Mouse (Mus musculus) heart, embryonic 15.5 days (tissue): ENCODE results near the gene Sephs2. TPM values are rescaled to one million over a fixed set of nuclear protein-coding genes. Genes with fewer than 3 reads are reported as not detected.

Experiments
- ATAC-seq: fragments of 200-750 bp; cut with Nextera tagmentation; replicated peaks from 2 replicates; pipeline ENCODE4 v1.8.0; 2017; ENCODE audit warnings: low read depth, moderate TSS enrichment; ENCODE audit not compliant: insufficient number of reproducible peaks, insufficient read depth, low FRiP score
- H3K27ac ChIP-seq: fragments of 300-500 bp; sonication (generic); 2 replicates; pipeline ENCODE4 v1.5.1; 2015; ENCODE audit warnings: mild to moderate bottlenecking, inconsistent platforms
- H3K27me3 ChIP-seq: fragments of 300-500 bp; sonication (generic); 2 replicates; pipeline ENCODE4 v1.6.1; 2015; ENCODE audit warnings: inconsistent platforms
- H3K36me3 ChIP-seq: fragments of 300-500 bp; sonication (generic); 2 replicates; pipeline ENCODE4 v1.6.1; 2015; ENCODE audit warnings: mild to moderate bottlenecking, inconsistent platforms
- H3K4me1 ChIP-seq: fragments of 300-500 bp; sonication (generic); replicated peaks from 2 replicates; pipeline ENCODE4 v1.6.1; 2015; ENCODE audit warnings: inconsistent platforms
- H3K4me2 ChIP-seq: fragments of 300-500 bp; sonication (generic); 2 replicates; pipeline ENCODE4 v1.6.1; 2015; ENCODE audit warnings: inconsistent platforms, mild to moderate bottlenecking, moderate library complexity
- H3K4me3 ChIP-seq: fragments of 300-500 bp; sonication (generic); 2 replicates; pipeline ENCODE4 v1.5.1; 2015; ENCODE audit warnings: mild to moderate bottlenecking, inconsistent platforms
- H3K9ac ChIP-seq: fragments of 300-500 bp; sonication (generic); 2 replicates; pipeline ENCODE4 v1.6.1; 2015; ENCODE audit warnings: mild to moderate bottlenecking, inconsistent platforms
- H3K9me3 ChIP-seq: fragments of 300-500 bp; sonication (generic); replicated peaks from 2 replicates; pipeline ENCODE4 v1.6.1; 2016; ENCODE audit warnings: inconsistent platforms
- WGBS: fragments of 180-500 bp; shearing (Covaris S2); methylation state at CpG from one replicate; pipeline ENCODE4 v1.1.7; 2015; ENCODE audit warnings: mixed read lengths; 5-methylcytosine and 5-hydroxymethylcytosine counted together
- polyA plus RNA-seq: library from polyadenylated mRNA; unstranded; fragments of >200 nt; fragmentation: Nextera tagmentation; extraction: Ambion mirVana; gene quantifications from 2 replicates; pipeline ENCODE4 v1.2.1, GENCODE M21; 2015

Gene Sephs2
- polyA plus RNA-seq, 1 experiment from 2014 or later, result 54.8 TPM

DNA sequence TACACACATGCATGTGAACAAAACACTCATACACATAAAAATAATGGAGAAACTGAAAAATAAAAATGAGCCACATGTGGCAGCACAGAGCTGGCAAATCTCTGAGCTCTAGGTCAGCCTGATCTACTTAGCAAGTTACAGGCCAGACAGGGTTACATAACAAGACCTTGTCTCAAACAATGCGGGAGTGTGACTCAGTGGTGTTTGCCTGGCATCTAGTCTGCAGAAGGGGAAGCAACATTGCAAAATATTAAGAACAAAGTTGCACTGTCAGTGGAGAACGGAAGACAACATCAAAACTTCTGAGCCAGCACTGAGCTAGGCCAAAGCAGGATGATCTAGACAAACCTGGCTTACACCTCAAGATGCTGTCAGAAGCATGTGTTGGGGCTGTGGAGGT, 3.6 kb downstream of the Sephs2 start:
- Histone ChIP-seq H3K9me3 (no peaks in the 10 kb centered on the region), H3K27ac (no peak overlapping the region), H3K36me3 (peaks cover 15% of the 10 kb centered on the region), H3K27me3 (no peaks in the 10 kb centered on the region), H3K4me2 (no peak overlapping the region), H3K9ac (no peak overlapping the region), H3K4me3 (no peak overlapping the region), H3K4me1 (peaks cover 16% of the 10 kb centered on the region)
- no peak for ATAC-seq
- WGBS, result 85% methylated on average over 2 of the region's 2 CpGs

DNA sequence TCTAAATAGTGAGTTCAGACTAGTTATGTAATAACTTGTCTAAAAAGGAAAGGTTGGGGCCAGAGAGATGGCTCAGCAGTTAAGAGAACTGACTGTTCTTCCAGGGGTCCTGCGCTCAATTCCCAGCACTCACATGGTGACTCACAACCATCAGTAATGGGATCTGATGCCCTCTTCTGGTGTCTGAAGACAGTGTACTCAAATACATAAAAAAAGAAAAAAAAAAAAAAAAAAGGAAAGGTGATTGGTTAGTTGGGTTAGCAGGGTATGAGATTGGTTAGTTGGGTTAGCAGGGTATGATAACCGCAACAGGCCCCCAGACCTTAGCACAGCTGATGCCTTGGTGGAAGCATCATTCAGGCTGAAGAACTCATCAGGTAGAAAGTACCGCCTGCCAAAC, 10.3 kb downstream of the Sephs2 start:
- Histone ChIP-seq H3K9me3 (no peaks in the 10 kb centered on the region), H3K4me3 (no peak overlapping the region), H3K27ac (no peak overlapping the region), H3K4me2 (no peak overlapping the region), H3K4me1 (peaks cover 17% of the 10 kb centered on the region), H3K27me3 (no peaks in the 10 kb centered on the region), H3K9ac (no peak overlapping the region), H3K36me3 (peaks cover 5% of the 10 kb centered on the region; the same call in 1 of the 2 replicates)
- 93% methylated on average over 3 of the region's 3 CpGs for WGBS
- ATAC-seq, result no peak

DNA sequence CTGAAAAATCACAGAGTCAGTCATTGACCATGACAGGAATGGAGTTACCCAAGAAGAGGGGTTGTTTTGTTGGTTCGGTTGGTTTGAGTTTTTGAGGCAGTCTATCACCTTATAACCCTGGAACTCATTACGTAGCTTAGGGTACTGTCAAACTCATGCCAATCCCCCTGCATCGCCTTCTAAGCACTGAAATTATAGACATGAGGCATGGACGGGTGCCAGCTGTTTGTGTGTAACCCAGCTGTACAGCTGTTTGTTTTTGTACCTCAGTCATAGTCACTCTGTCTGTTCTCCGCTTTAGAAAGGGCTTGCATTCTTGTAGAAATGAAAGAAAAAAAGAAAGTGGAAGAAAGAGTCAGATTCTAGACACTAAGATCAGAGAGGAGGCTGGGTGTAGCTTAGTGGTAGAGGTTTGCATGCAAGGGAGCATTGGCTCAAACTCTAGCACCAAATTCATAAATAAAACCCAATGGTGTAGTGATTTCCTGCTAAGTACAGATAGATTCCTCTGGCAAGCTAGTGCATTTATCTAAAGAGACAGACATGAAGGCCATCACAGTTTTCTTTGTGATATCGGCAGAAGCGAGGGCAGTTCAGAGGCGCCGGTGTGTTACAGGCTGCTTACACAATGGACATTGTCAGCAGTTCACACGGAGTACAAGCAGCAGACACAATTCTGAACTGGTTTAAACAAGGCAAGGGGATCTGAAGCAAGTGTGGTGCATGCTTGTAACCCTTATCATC, 11.5 kb downstream of the Sephs2 start:
- H3K9ac ChIP-seq, result no peak overlapping the region
- 73% methylated on average over 10 of the region's 10 CpGs for whole genome bisulfite sequencing

DNA sequence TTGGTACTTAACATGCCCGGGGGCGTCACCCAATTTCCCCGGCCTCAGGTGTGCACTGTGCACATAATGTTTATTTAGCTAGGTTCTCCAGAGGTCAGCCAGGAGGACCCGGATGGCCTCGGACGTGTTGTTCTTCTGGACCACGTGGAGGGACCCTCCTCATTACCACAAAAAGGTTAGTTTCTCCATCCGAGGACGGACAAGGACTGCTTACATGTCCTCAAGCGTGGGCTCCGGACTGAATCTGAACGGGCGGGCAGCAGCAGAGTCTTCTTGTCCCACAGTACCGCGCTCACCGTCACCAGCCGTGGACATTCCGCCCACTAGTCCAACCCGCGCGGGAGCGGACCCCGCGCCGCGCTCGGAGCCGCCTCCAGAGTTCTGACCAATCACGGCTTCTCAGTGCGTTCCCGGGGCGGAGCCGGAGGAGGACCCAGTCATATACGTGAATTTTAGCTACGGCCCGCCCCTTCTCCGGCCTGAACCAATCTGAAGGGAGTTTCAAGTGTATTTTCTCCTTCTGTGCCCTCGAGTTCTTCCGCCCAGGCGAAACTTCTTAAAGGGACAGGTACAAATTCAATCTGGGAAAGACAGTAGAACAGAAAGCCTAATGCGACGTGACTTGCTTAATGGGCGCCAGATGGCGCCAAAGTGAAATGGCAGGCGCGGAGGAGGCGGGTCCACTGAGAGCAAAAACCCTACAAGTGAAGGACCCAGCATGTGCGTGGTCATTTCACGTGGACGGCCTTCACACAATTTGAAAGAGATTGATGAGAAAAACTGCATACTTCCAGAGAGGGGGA, 13.3 kb downstream of the Sephs2 start, which contains the start of gene Dctpp1:
Dctpp1 (minus strand) TSS at position 401 of the 803 bp plus-strand sequence.
- Histone ChIP-seq H3K27ac (peak within 1 kb of the TSS; percentile 36), H3K9ac (peak within 1 kb of the TSS; percentile 70), H3K4me3 (peak within 1 kb of the TSS; percentile 76), H3K9me3 (no peaks in the 10 kb centered on the region), H3K27me3 (no peaks in the 10 kb centered on the region), H3K36me3 (peaks cover 10% of the 10 kb centered on the region; the same call in 1 of the 2 replicates), H3K4me1 (peaks cover 17% of the 10 kb centered on the region), H3K4me2 (peak within 1 kb of the TSS; percentile 81)
- under 1% methylated on average over 50 of the region's 50 CpGs for WGBS
- ATAC-seq, result peak; percentile 97

More for the DNA sequence above, 11.5 kb downstream of the Sephs2 start:
- no peaks in the 10 kb centered on the region for H3K9me3 ChIP-seq
- no peak overlapping the region for H3K4me3 ChIP-seq
- no peak overlapping the region for H3K27ac ChIP-seq
- no peak overlapping the region for H3K4me2 ChIP-seq
- H3K4me1 ChIP-seq, result peaks cover 17% of the 10 kb centered on the region
- ATAC-seq, result no peak
- no peaks in the 10 kb centered on the region for H3K36me3 ChIP-seq
- H3K27me3 ChIP-seq, result no peaks in the 10 kb centered on the region

DNA sequence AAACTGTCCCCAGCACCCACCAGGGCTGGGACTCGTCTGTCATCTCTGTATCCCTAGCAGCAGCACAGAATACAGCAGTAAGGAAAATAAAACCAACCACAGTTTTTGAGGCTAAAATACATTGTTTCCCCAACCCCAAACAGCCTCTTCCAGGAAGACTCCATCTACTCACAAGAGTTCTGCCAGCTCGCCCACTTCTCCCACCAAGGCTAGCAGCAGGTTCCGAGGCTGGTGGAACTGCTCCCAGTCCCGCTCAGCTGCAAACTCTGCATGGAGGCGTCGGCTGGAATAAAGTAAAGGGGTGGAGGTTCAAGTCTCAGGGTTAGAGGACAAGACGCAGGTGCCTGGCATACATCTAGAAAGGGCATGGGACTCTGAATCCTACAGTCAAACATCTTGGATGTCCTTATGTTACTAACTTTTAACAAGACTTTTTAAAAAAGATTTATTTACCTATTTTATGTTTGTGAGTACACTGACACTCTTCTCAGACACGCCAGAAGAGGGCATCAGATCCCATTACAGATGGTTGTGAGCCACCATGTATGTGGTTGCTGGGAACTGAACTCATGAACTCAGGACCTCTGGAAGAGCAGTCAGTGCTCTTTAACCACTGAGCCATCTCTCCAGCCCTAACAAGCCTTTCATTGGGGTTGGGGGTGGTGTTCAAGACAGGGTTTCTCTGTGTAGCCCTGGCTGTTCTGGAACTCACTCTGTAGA, 14.5 kb downstream of the Sephs2 start:
- peak overlapping the region; percentile 81 for H3K4me2 ChIP-seq
- no peak overlapping the region for H3K27ac ChIP-seq
- peaks cover 26% of the 10 kb centered on the region for H3K4me1 ChIP-seq
- H3K36me3 ChIP-seq, result peaks cover 10% of the 10 kb centered on the region; the same call in 1 of the 2 replicates
- no peaks in the 10 kb centered on the region for H3K27me3 ChIP-seq
- no peaks in the 10 kb centered on the region for H3K9me3 ChIP-seq
- 0 out of 2 replicates have a peak overlapping the region, but pooled peaks have one; percentile 70 for H3K9ac ChIP-seq
- 70% methylated on average over 8 of the region's 8 CpGs for WGBS
- peak overlapping the region; percentile 76 for H3K4me3 ChIP-seq
- no peak for ATAC-seq

DNA sequence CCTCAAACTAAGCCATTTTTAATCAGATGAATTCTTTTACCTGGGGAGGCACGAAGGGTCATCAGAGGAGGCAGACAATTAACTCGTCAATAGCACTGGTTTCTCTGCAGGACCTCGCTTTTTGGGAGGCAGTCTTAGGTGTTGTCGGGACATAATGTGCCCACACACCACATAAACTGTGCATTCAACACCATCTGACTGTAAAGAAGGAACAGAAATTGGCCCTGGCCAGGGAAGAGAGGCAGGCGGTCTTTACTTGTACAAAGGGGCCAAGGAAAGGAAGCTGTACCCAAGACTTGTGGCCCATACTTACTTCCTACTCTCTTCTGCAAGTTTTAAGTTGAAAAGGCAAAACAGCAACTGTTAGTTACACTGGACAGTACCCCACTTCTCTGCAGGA, 17.3 kb downstream of the Sephs2 start:
- Histone ChIP-seq H3K27me3 (no peaks in the 10 kb centered on the region), H3K4me2 (no peak overlapping the region), H3K9me3 (no peaks in the 10 kb centered on the region), H3K4me1 (peaks cover 32% of the 10 kb centered on the region), H3K36me3 (peaks cover 10% of the 10 kb centered on the region; the same call in 1 of the 2 replicates), H3K4me3 (no peak overlapping the region), H3K27ac (no peak overlapping the region), H3K9ac (no peak overlapping the region)
- 89% methylated on average over 5 of the region's 5 CpGs for WGBS
- ATAC-seq, result no peak

DNA sequence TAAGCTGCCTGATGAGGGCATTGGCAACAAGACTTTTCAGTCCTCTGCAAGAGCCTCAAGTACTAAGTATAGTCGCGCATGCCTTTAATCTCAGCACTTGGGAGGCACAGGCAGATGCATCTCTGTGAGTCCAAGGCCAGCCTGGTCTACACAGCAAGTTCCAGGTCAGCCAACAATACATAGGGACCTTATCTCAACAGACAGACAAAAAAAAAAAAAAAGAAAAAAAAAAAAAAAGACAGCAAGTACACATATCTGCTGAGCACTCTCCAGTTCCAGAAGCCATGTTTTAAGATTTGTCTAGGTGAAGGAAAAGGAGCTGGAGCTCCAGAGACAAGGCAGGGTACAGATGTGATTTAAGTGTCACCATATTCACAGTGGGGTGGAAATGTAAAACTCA, 17.9 kb downstream of the Sephs2 start:
- WGBS, result 87% methylated on average over 2 of the region's 2 CpGs
- Histone ChIP-seq H3K9me3 (no peaks in the 10 kb centered on the region), H3K4me3 (no peak overlapping the region), H3K36me3 (peaks cover 10% of the 10 kb centered on the region; the same call in 1 of the 2 replicates), H3K9ac (no peak overlapping the region), H3K4me1 (peaks cover 28% of the 10 kb centered on the region), H3K4me2 (no peak overlapping the region), H3K27me3 (no peaks in the 10 kb centered on the region), H3K27ac (no peak overlapping the region)
- no peak for ATAC-seq

DNA sequence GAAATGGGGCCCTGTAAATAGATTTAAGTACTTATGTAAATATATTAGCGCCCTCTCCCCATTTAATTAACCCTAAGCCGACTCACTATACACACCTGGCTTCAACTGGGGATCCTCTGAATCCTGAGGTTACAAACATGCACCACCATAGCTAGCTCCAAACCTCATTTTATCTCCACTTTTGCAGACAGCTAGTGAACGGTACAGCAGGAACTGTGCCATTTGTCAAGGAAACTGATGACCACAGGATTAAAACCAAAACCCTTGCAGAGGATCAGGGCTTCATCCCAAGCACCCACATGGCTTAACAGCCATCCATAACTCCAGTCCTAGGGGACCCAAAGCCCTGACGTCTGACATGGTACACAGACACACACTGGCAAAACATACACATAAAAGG, 18.8 kb downstream of the Sephs2 start:
- Histone ChIP-seq H3K27ac (peak overlapping the region; percentile 85), H3K36me3 (peaks cover 10% of the 10 kb centered on the region; the same call in 1 of the 2 replicates), H3K4me2 (peak overlapping the region; percentile 98), H3K27me3 (no peaks in the 10 kb centered on the region), H3K4me3 (peak overlapping the region; percentile 69), H3K4me1 (peaks cover 26% of the 10 kb centered on the region), H3K9ac (peak overlapping the region; percentile 75), H3K9me3 (no peaks in the 10 kb centered on the region)
- ATAC-seq, result no peak
- 23% methylated on average over 4 of the region's 4 CpGs for WGBS

DNA sequence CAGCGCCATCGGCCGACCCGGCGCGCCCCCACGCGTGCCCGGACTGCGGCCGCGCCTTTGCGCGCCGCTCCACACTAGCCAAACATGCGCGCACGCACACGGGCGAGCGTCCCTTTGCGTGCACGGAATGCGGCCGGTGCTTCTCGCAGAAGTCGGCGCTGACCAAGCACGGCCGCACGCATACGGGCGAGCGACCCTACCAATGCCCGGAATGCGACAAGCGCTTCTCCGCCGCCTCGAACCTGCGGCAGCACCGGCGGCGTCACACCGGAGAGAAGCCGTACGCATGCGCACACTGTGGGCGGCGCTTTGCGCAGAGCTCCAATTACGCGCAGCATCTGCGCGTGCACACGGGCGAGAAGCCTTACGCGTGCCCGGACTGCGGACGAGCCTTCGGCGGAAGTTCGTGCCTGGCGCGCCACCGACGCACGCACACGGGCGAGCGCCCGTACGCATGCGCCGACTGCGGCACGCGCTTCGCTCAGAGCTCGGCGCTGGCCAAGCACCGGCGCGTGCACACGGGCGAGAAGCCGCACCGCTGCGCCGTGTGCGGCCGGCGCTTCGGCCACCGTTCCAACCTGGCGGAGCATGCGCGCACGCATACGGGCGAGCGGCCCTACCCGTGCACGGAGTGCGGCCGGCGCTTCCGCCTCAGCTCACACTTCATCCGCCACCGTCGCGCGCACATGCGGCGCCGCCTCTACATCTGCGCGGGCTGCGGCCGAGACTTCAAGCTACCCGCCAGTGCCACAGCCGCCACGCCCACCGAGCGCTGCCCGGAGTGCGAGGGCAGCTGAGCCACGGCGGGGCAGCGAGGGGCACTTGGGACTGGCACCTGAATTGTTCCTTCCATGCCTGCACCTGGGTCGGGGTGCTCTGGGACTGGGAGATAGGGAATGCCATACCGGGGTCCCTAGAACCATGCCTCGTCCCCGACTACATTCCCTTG, 19.8 kb downstream of the Sephs2 start:
- ATAC-seq, result peak; percentile 93
- peak overlapping the region; percentile 75 for H3K9ac ChIP-seq
- peak overlapping the region; percentile 69 for H3K4me3 ChIP-seq
- under 1% methylated on average over 136 of the region's 136 CpGs for WGBS
- H3K27ac ChIP-seq, result peak overlapping the region; percentile 85
- no peaks in the 10 kb centered on the region for H3K27me3 ChIP-seq
- no peaks in the 10 kb centered on the region for H3K9me3 ChIP-seq
- H3K4me1 ChIP-seq, result peaks cover 18% of the 10 kb centered on the region
- peak overlapping the region; percentile 98 for H3K4me2 ChIP-seq
- H3K36me3 ChIP-seq, result peaks cover 14% of the 10 kb centered on the region

DNA sequence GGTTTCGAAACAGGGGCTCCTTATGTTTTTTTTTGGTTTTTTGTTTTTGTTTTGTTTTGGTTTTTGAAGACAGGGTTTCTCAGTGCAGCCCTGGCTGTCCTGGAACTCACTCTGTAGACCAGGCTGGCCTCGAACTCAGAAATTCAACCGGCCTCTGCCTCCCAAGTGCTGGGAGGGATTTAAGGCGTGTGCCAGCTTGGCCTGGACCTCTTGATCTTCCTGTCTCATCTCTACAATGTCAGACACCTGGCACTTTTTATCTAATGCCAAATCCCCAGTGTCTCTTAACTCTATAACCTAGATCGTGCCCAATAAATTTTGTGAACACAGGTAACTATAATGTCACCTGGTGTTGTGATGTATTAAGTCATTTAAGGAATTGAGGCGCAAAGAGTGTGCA, 20.5 kb downstream of the Sephs2 start:
- Histone ChIP-seq H3K9me3 (no peaks in the 10 kb centered on the region), H3K36me3 (peaks cover 17% of the 10 kb centered on the region), H3K27me3 (no peaks in the 10 kb centered on the region), H3K27ac (peak overlapping the region; percentile 85), H3K4me3 (peak overlapping the region; percentile 69), H3K4me2 (peak overlapping the region; percentile 98), H3K9ac (peak overlapping the region; percentile 71), H3K4me1 (peaks cover 15% of the 10 kb centered on the region)
- no peak for ATAC-seq
- 78% methylated on average over 6 of the region's 6 CpGs for WGBS
